Mouse (Mus musculus) frontal cortex, postnatal 10 days (tissue): ENCODE data around the gene Crip2.

Source experiments
- DNase-seq, 2 experiments: peaks; one replicate each; pipeline ENCODE4 v3.0.0; 2022; ENCODE audit warnings: low spot score in 2 of 2, mixed read lengths in 1 of 2

Gene Crip2

DNA sequence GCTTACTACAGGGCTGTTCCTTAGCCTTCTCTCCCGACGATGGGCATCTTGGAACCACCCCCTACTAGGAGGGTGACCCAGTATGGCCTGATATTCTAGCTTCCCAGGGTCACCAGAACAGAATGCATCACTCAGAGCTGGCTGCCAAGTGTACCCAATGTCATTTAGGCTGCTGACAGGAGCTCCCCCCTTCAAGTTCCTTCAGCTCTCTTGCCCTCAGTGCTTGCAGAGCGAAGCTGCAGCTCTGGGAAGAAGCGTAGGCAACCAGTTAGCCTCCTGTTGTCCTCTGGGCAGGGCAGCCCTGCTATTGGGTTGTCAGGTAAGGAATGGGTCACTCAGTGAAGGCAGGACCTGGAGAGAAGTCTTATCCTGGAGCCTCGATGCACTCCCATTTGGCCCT lies 44.9 kb downstream of the Crip2 start:
- no peak for DNase-seq

DNA sequence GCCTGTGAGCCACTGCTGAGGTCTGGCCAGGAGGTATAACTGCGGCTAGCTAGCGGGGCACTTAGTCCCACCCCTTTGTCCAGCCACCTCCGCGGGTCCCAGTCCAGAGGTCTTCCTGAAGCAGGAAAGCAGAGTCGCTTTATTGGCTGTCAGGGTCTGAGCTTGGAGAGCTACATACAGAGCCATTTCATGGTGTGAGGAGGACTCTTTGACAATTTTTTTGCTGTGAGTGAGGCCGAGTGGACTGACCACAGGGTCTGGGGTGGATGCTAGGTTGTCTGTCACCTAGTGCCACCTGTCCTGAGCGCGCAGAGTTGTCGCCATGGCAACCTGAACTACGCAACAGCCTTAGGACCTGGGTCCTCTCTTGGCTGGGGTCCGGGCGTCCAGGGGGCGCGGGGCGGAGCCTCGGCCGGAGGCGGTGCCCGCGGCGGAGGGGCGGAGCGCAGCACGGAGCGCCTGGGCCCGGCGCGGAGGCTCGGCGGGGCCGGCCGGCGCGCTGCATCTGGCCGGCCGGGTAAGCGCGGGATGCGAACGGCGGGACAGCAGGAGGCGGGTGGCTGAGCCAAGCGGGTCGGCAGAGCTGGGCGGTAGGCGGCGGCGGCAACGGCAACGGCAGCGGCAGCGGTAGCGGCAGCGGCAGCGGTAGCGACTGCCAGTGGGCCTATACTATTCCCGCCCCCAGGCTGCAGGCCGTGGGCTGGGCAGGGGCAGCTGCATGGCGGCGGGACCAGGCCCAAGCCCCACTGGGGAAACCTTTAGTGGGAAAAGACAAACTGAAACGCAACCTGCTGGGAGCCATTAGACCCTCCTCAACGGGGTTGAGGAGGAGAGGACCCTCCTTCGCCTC lies 45.6 kb downstream of the Crip2 start, which contains the start of gene Tmem121:
Tmem121 (plus strand) TSS at position 489 of the 850 bp plus-strand sequence.
- DNase-seq: peak in 1 of 2 experiments; percentile 52

DNA sequence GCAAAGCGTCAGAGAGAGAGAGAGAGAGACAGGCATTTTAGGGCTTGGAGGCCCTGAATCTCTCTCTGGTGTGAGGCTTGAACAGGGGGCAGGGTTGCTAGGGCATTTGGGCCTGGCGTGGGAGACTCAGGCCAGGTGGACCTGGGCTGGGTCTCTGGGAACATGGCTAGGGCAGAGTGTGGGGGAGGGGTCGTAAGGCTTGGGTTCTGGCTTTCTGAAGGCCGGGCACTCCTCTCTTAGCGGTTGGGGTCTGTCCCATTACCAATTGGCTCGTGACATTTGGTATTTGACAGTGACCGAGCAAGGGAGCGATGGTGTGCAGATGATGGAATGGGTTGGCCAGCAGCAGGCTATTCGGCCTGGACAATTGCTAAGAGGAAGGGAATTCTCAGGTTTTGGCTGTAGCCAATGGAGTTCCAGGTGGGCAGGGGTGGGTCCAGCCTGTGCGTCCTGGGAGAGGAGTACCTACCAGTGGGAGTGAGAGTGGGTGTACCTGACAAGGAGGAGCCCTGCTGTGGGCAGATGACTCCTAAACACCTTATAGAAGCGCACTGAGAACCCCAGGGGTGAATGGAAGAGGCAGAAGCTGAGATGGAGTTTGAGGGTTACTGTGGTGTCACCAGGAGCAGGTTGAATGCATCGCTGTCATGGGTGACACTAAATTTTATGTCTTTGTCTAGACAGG lies 46.4 kb downstream of the Crip2 start:
- no peak for DNase-seq

DNA sequence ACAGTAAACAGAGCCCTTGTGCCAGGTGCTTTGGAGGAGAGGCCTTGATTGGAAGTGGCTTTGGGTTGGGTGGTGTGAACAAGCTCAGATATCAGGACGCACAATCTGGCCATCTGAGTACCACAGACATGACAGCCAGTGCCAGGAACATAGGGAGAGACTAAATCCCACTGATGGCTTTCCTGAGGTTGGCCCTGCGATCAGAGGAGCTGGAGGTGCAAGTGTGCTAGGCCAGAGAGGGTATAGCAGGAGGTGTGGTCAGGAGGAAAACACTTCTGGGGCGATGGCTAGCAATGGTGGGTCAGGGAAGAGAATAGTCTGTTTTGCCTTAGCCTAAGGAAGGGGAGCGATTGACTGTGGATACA lies 47.0 kb downstream of the Crip2 start:
- DNase-seq: no peak

- DNase-seq: peak; percentile 79 to 91
Measured at GRCm38 (mm10) chr12:113187584-113188295, 47.7 kb downstream of the Crip2 start.

- DNase-seq: peak in 1 of 2 experiments; percentile 38
Measured at GRCm38 (mm10) chr12:113188349-113189055, 48.5 kb downstream of the Crip2 start.

GRCm38 (mm10) chr12:113193423-113193822 lies 53.4 kb downstream of the Crip2 start:
- DNase-seq: no peak
